Mouse (Mus musculus): ENCODE data around the gene Fgd5.

- TF ChIP-seq CTCF (IDR thresholded peaks at IDR 0.05; ENCODE audit: low read depth, low read length) (no peak), POLR2A (IDR thresholded peaks at IDR 0.05; ENCODE audit: insufficient read depth, low read length) (no peak)
These were observed 64.2 kb downstream of the Fgd5 start for GRCm38 (mm10) chr6:92042850-92043249.
